Mouse (Mus musculus) colon, adult 2 months (tissue): ENCODE data around the gene Sav1. TPM values are rescaled to one million over a fixed set of nuclear protein-coding genes. Genes with fewer than 3 reads are reported as not detected.

Experiments
- polyA plus RNA-seq: library from polyadenylated mRNA; depleted of rRNA; stranded (reverse); fragments of >200 nt; gene quantifications from 2 replicates; pipeline ENCODE4 v1.2.3, GENCODE M21; 2012; rRNA removed

Gene Sav1
- 7.9 and 10.8 TPM in 2 replicates for polyA plus RNA-seq

GRCm38 (mm10) chr12:69986786-69987497 lies at the start of gene Sav1:
Gene Sav1, minus strand, starts transcription at chr12:69987002.

Other genes with a start within 250 kb of the Sav1 start
- 1.1 and 1.5 TPM in 2 replicates for gene Cdkl1, start 195.7 kb downstream of the Sav1 start, polyA plus RNA-seq
- 1.2 and 1.3 TPM in 2 replicates for gene Atl1, start 94.4 kb downstream of the Sav1 start, polyA plus RNA-seq
- 15.0 and 16.4 TPM in 2 replicates for gene Map4k5, start 93.8 kb downstream of the Sav1 start, polyA plus RNA-seq
- 3.6 and 5.7 TPM in 2 replicates for gene Nin, start 126.7 kb upstream of the Sav1 start, polyA plus RNA-seq
- gene Abhd12b, start 167.1 kb upstream of the Sav1 start, polyA plus RNA-seq = not detected in 2 replicates
- 5.3 and 6.5 TPM in 2 replicates for gene Pygl, start 244.5 kb upstream of the Sav1 start, polyA plus RNA-seq